Mouse (Mus musculus) urinary bladder, postnatal 14 days (tissue): ENCODE results near the gene Cdc6.
A peak's percentile ranks its signal among the peaks of the same experiment; 100 is the strongest.

ENCODE experiments used
- DNase-seq: peaks from one replicate; pipeline ENCODE4 v3.0.0; 2021; ENCODE audit warnings: low spot score

Gene Cdc6

GRCm38 (mm10) chr11:98961051-98961592, 53.5 kb downstream of the Cdc6 start:
- no peak for DNase-seq

DNA sequence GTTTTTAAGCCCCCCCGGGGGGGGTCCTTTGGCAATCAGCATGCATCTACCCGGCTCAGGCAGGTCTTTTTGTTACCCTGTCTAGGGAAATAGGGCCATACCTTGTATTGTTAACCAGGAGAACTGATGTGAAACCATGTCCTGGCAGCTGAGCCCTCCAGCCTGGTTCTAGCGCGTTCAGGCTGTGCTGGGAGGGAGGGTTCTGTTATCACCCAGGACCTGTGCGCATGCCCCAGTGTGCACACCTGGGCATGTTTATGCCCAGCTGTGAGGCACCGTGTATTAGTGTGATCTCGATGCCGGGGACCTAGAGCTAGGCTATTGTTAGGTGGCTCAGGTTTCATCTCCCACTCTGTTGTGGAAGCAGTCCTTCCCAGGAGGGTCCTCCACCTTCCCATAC, 54.2 kb downstream of the Cdc6 start:
- DNase-seq: no peak

- DNase-seq: no peak
Measured at GRCm38 (mm10) chr11:98962421-98963095, 55.0 kb downstream of the Cdc6 start.

GRCm38 (mm10) chr11:98963191-98964021, 55.8 kb downstream of the Cdc6 start:
- DNase-seq: peak; percentile 80

DNA sequence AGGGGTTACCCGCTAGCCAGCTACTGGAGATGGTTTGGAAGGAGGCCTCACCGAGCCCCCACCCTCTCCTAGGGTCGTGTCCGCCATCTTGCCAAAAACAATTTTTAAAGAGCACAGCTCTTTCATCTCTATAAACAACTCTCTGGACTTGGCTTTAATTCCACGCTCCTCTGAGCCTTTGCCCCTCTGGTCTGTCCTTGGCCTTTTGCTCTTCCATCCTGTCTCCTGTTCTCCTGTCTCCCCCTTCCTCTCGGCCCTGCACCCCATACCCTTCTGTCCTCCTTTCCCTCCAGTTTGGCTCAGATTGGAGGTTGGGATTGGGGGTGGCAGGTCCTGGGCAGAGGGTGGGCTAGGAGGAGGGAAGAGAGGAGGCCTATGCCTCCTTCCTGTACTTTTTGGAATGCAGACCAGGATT, 56.6 kb downstream of the Cdc6 start:
- no peak for DNase-seq

- DNase-seq: no peak
Measured at GRCm38 (mm10) chr11:98964616-98965415, 57.2 kb downstream of the Cdc6 start.

DNA sequence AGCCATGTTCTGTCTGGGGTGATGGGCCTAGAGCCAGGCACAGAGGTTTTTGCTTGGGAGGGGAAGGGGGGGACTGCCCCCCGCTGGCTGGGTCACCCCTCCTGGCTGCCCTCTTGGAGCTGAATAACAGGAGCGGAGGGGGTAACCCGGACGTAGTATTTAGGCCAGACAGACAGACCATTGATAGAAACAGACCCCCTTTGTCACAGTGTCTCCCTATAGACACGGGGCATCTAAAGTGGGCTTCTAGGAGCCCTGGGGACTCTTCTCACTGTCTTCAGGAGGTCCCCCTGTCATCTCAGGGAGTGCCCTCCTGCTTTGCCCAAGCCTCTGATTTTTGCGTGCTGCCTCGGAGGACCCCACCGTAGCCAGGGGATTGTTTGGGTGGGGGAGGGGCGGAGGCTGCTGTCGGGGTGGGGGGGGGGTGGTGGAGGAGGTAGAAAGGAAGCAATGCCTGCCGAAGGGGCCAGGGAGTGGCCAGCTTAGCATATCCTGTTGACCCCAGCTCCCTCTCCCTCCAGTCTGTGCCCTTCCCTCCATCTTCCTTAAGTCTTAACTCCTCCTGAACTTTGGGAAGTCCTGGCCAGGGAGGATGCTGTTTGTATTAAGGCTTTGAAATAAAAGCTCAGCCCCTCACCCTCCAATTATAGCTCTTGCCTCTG, 57.9 kb downstream of the Cdc6 start:
- DNase-seq: no peak

GRCm38 (mm10) chr11:98966499-98967141, 59.0 kb downstream of the Cdc6 start:
- DNase-seq: peak; percentile 63

- DNase-seq: no peak
Measured at GRCm38 (mm10) chr11:98968079-98968478, 60.5 kb downstream of the Cdc6 start.

DNA sequence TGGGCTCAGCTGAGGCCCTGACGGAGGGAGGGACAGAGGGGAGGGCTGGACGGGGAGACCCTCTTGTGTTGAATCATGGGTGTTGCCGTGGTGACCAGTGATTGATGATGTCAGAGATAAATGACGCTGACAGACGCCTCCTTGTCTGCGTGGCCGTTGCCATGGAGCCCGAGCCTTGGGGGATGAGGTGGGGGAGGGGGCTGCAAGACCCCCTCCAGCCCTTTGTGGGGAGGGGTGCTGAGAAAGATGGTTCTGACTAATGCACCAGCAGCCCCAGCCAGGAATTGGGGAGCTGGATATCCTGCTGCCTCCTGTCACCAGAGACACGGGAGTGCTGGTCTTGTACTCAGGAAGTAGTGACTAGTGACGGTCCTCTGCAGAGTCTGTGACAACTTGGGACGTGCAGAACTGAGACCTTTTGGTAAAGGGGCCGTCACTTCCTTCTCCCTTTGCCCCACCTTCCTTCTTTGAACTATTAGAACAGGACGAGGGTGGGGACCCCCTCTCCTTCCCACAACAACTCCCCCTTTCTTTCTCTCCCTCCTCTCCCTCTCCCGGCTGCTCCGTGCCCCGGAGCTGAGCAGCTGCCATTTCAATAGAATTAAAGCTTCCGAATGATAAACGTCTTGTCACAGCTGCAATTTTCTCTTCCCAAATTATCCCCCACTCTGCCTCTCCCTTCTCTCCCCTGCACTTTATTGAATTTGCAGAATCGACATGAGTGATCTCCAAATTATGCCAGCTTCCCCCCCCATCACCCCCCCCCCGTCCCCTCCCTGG, 61.3 kb downstream of the Cdc6 start:
- DNase-seq: no peak

DNA sequence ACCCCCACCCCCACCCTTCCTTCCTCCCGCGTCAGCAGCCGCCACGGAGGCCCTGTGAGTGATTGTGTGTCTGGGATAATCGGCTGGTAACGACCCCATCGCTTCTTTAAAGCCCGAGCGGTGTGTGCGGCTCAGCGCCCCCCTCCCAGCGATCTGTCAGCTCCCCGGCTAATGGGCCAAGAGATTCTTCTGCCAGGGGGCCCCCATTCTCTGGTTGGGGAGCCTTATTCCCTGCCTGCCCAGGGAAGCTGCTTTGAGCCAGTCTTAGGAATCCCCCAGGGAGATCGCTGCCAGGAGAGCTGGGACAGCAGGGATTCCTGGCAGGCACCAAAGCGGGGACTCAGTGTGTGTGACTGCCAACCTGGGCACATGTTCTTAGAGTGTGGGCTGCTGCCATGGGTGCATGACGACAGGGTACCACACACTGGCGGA, 61.9 kb downstream of the Cdc6 start:
- DNase-seq: no peak

DNA sequence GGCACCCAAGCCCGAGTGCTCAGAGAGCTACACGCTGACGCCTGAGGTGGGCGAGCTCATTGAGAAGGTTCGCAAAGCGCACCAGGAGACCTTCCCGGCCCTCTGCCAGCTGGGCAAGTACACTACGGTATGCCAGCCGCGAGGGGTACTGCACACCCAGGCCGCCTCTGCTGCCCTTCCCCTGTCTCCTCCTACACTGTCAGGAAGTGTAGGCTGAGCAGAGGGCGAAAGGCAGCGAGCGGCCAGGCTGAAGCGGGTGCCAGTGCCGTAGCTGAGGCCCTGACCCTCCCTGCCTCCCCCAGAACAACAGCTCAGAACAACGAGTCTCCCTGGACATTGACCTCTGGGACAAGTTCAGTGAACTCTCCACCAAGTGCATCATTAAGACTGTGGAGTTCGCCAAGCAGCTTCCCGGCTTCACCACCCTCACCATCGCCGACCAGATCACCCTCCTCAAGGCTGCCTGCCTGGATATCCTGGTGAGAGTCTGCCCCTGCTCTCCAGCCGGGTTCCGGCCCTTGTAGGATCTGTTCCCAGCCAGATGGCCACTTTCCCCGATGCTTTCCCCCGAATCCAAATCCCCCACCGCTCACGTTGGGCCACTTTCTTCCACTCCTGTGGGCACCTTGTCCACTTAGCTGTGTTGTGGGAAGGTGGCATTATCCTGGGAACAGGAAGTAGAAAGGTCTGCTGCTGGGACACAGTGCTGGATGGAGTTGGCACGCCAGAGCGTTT, 62.8 kb downstream of the Cdc6 start:
- DNase-seq: no peak

DNA sequence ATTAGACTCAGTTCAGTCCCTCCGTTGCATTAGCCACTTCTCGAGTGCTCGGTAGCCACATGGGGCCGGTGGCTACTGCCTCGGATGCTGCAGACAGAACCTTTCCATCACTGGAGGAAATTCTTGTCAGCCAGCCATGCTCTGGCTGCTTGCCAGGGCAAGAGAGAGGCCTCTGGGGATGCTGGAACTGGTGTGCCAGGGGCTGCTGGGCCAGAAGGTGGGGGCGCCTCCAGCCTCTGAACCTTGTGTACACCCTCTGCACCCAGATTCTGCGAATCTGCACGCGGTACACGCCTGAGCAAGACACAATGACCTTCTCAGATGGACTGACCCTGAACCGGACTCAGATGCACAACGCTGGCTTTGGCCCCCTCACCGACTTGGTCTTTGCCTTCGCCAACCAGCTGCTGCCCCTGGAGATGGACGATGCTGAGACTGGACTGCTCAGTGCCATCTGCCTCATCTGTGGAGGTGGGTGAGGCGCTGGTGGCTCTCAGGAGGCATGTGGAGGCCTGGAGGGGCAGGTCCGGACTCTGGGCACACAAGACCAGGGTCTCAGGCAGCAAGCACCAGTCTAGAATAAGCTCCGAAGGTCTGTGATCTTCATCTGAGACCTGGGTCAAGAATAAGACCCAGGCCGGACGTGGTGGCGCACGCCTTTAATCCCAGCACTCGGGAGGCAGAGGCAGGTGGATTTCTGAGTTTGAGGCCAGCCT, 63.9 kb downstream of the Cdc6 start:
- DNase-seq: peak; percentile 52

- peak; percentile 87 for DNase-seq
Measured at GRCm38 (mm10) chr11:98972215-98972614, 64.6 kb downstream of the Cdc6 start.

DNA sequence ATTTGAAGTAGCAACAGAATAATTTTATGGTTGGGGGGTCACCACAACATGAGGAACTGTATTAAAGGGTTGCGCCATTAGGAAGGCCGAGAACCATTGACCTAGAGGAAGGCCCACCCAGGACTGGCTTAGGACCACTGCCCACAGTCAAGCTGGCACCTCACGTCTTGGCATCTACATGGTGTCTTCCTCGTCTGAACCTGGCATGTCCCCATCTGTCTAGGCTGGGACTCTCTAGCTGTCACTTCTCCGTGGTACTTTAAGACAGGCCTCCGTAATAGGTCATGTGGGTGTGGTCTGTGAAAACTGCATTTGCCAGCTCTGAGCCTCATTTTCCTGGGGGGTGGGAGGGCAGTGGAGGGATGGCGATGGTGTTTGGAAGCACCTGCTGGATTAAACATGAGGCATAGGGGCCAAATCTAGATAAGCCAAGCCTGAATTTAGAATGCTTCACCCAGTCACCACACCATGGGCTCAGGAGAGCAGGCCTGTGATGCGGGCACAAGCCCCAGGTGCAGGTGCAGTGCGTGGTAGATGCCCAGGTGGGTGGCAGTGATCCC, 65.3 kb downstream of the Cdc6 start:
- DNase-seq: no peak
